Mouse (Mus musculus) fat pad, adult 2 months (tissue): ENCODE results near the gene Notch1.

Experiments
- DNase-seq: peaks from one replicate; pipeline ENCODE4 v3.0.0-alpha.2; 2011; ENCODE audit warnings: low read depth, low spot score; ENCODE audit errors: extremely low read depth

The Notch1 gene

DNA sequence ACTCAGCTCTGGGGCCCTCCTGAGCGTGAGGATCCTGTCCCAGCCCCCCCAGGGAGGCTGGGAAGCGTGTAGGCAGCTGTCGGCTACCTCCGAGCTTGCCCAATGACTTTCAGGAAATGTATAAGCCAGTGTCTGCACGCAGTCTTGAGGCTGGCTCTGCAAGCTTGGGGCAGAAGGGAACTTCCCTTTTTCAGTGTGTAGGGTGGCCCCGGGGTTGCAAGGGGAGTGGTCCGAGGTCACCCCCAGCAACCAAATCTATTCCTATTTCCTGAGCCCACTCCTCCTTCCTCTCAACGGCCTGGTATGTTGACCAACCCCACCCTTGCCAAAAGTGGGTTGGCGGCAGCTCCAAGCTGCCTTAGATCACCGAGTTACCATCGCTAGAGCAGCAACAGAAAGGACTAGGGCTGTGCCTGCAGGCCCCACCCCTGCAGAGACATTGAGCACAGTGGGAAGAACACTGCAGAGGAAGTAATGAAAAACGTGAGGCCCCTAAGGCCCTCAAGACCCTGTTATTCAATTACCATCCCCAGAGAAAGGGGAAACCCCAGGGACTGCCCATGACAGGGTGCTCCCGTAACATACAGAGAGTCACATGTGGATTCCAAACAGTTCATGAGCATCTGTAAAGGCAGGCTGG, 33.1 kb downstream of the Notch1 start:
- no peak for DNase-seq

DNA sequence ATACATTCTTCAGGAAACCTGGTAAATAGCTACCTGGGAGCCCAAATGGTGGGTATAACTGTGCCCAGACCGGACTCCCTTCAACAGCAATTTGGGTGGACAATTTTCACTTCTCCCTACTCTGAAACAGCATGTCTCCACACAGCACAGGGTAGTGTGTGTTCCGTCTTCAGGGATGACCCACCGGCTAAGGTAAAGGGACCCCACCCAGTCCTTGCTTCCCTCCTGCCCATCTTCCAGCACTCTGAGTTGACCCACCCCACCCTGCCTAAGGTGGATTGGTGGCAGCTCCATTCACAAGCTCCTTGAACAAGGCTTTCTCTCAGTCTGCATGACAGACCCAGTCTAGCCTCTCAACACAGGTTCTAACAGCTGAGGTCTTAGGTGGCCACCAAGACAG, 33.6 kb downstream of the Notch1 start:
- no peak for DNase-seq

DNA sequence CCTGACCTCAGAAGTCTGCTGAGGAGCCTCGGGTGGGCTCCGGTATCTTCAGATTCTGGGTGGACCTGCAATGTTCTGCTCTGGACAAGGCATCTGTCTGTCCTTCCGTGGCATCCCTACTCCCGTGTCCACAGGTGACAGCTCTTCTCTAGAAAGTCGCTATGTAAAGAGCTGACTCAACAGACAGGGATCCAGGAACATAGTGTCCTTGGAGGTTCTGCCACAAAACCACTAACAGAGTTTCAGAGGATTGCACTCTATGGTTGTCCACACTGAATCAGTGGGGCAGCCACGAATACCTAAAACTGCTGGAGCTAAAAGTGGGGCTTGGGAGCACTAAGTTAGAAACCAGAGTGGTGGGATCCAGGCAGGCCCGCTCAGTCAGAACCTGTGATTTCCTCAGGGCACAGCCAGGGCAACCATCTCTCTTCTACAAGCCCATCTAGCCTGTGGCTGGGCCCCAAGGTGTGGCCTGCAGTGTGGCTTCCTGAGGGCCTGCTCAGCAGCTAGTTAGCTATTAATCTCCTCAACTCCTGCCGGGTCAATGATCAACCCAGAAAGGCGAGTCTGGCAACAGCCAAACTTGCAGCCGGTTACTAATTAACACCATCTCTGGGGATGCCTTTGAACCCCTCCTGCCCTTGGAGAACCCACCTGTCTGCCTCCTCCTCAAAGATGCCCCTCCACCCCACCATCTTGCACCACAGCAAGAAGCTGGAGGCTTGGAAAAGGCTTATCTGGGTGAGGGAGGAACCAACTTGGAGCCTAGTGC, 34.6 kb downstream of the Notch1 start:
- DNase-seq = no peak

DNA sequence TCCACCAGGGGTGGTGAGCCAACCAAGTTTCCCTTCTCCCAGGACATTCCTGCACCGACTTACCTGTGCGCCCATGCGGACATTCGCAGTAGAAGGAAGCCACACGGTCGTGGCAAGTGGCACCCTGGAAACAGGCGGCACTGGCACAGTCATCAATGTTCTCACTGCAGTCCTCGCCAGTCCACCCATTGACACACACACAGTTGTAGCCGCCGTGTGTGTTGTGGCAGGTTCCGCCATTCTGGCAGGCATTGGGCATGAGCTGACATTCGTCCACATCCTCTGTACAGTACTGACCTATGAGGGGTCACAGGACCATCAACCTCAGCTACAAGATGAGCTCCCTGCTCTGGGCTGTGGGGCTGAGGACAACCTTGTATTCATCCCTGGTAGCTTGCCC, 35.6 kb downstream of the Notch1 start:
- DNase-seq = no peak

DNA sequence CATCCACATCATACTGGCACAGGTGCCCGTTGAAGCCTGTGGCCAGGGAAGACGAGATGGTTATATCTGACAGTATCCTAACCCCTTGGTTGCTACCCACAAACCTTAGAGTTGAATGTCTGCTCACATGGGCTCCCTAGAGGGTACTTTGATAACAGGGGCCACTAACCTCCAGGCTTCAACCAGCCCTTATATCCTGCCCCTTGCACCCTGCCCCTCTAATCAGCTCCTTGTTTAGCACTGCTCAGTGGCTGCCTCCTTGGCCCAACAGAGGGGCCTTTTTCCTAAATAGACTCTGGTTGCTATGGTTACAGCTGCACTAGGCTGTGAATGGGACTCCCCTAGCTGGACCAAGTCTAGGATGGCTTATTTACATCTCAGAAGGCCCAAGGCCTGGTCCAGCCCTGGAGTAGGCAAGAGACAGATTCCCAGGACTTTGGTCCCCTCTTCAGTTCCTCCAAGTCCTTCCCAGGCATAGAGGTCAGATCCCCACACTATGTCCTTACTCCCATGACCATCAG, 37.7 kb downstream of the Notch1 start:
- no peak for DNase-seq

DNA sequence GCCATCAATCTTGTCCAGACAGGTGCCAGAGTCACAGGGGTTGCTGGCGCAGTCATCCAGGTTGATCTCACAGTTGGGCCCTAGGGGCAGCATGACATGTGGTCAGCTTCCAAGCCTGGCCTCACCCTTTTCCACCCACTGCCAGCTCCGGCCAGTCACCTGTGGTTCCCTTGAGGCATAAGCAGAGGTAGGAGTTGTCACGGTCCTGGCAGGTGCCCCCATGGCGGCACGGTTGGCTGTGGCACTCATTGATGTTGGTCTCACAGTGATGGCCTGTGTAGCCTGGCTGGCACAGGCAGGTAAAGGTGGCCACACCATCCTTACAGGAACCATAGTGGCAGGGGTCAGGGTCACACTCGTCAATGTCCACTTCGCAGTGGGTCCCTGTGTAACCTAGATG, 38.6 kb downstream of the Notch1 start:
- no peak for DNase-seq

DNA sequence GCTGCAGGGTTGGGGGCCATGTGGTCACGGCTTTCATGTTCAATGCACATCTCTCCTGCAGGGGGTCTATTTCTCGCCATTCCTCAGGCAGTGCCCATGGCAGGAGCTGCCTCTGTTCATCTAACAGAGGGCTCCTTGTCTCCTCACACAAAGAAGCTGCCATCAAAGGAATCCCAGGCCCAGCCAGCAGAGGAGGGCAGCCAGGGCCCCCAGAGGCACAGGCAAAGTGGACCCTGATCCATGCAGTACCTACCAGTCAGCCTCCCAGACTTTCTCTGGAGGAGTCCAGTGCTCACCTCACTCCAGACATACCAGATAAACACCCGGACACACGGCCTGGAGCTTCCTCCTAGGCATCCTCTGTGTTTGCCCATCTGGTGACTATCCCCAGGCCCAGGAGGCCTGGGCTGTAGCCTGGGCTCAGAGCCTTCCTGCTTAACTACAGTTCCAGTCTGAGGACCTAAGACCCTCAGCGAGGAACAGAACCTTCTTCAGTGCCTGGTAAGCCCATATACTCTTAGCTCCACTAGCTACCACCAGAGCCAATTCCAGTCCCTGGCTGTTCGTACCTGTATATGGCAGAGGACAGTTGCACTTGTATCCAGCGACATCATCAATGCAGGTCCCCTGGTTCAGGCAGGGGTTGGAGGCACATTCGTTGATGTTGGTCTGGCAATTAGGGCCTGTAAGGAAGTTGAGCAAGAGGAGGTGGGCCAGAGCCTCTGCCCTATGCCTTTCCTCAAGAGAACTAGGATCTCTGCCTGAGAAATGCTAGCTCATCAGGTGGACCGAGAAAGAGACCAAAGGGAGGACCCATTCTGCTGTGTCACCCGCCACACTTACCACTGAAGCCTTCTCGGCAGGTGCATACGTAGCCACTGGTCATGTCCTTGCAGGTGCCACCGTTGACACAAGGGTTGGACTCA, 40.7 kb downstream of the Notch1 start:
- no peak for DNase-seq

DNA sequence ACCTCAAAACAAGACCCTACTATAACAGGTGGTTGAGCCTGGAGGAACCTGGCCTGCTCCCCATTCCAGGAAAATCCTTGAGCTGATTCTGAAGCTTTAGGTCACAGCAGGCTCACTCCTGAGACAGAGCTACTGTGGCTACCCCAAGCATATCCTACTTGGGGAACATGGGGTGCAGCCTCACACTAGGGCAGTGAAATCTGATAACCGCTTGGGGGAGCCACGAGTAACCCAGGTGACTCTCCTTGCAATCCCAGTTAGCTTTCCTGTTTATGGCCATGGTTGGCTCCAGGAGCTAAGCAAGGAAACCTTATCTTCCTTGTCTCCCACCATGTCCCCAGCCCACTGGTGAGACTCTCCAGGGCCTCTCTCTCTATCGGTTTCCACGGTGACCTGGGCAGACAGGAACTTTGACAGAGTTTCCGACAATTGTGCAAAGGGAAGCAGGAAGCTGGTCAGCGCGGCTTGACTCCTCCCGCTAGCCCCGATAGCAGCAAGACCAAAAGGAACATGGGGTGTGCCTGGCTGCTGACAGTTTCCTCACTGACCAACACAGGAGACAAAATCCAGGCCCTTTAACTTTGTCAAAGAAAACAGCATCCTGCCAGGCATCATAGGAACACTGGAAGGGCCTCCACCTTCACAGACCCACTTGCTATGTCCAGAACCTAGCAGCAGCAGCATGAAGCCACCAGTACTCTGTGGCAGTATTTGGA, 41.5 kb downstream of the Notch1 start:
- DNase-seq = no peak

DNA sequence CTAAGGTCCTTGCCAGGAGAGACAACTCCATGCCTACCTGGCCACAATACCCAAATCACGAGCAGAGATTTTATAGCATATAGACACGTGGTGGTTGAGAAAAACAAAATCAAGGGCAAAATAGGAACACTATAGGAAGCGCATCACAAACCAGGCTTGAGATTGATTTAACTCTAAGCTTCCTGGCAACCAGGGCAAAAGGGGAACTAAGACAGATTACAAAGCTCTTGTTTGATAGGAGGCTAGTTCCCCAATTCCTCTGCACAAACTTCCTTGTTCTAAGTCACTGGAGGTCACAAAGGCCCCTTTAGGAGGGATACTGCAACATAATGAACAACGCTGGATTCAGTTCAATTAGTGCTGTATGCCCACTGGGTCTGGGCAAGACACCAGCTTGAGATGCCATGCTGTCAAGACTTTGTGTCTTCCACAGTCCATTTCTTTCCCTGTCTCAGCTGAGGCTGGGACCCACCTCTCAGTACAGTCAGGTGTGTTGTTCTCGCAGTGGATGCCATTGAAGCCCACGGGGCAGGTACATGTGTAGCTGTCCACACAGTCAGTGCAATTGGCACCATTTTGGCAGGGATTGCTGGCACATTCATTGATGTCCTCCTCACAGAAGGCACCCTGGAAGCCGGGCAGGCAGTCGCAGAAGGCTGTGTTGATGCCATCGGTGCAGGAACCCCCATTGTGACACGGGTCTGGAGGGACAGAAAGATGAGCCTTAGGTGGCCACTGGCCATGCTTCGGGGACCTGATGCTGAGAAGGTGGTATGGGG, 44.0 kb downstream of the Notch1 start:
- DNase-seq = no peak

DNA sequence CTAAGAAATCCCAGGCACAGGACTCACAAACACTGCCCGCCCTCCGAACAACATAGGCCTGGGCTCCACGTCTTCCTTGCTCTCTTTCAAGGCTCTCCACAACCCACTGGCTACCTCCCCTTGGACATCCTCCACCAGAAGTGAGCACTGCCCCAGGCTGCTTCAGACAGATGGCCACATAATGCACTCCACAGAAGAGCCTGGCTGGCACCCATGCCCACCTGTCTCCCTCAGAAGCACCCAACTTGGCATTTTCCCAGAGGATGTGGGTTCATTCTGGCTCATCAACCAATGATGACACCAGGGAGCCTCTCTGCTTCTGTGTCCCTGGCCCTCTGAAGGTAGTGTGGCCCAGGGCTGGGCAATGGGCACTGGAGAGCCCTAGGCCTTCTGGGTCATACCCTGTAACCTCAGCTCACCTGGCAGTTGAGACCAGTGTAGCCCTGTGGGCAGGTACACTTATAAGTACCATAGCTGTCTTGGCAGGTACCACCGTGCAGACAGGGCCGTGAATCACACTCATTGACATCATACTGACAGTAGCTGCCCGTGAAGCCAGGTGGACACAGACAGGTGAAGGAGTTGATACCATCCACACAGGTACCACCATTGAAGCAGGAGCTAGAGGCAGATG, 44.7 kb downstream of the Notch1 start:
- no peak for DNase-seq

DNA sequence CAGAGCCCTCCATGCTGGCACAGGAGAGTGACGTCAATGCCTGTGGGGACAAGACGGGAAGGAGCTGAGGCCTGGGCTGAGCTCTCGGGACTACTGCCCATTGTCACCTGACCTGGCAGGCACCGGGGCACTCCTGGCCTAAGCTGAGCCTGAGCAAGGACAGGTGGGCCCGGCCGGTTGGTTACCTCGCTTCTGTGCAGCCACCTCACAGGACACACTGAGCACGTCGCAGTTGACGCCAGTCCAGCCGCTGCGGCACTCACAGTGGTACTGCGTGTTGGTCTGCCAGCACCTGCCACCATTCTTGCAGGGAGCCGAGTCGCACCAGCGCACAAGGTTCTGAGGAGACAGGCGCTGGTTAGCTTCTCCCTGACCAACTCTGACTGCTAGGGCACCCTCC, 45.5 kb downstream of the Notch1 start:
- no peak for DNase-seq

DNA sequence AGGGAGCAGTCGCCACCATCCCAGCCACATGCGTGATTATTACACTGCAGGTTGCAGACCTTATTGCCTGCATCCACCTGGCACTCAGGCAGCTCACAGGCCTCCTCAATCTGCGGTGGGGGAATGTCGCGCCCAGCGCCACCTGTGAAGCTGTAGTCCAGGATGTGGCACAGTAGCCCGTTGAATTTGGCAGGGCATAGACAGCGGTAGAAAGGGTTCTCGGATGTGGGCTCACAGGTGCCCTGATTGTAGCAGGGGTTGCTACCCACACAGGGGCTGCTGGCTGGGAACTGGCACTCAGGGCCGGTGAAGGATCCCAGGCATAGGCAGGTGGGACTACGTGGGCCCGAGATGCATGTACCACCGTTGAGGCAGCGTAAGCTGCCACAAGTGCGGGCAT, 48.1 kb downstream of the Notch1 start:
- no peak for DNase-seq

DNA sequence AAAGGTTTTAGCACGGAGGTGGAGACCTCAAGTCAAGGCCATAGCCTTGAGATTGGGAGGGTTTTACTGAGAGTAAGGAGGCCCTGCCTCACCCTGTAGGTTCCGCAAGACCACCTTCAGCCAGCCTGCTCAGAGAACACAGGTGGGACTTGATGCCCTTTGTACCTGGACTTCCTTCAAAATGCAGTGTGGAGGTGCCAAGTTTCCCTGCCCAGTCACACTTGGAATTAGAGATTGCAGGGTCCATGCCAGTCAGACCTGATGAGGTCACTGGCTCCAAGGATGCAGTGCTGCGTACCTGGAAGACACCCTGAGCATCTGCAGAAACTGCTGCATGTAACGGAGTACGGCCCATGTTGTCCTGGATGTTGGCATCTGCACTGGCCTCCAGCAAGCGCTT, 53.1 kb downstream of the Notch1 start:
- DNase-seq = no peak

DNA sequence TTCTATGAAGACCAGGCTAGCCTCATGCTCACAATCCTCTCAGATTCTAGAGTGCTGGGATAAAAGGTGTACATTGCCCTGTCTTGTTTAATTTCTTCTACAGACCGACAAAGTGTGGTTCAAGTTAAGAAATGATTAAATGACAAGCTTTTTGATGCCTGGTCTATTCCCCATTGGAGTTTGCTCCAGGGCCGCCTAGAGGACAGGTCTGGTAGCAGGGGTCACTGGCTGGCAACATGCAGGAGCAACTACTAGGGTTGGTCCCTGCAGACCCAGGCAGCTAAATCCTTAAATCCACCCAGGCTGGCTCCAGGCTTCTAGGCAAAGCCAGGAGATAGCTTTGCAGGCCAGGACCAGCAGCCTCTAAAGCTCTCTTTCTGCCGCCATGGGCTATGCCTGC, 53.5 kb downstream of the Notch1 start:
- no peak for DNase-seq

DNA sequence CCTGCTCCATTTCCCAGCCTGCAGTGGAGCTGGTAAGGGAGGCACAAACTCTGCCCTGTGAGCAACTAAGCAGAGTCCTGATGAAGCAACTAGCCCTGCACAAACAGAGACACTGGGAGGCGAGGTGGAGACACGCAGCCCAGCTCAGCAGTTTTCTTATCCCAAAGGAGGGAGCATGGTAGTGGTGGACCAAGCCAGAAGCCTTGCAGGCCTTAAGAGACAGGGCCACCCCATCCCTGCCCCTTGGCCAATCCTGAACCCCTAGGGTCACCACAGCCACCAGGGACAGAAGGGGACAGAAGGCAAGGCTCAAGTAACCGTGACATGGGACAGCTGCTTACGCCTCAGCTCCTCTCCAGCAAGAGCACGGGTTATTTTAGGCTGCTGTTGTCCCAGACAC, 54.8 kb downstream of the Notch1 start:
- DNase-seq = no peak

DNA sequence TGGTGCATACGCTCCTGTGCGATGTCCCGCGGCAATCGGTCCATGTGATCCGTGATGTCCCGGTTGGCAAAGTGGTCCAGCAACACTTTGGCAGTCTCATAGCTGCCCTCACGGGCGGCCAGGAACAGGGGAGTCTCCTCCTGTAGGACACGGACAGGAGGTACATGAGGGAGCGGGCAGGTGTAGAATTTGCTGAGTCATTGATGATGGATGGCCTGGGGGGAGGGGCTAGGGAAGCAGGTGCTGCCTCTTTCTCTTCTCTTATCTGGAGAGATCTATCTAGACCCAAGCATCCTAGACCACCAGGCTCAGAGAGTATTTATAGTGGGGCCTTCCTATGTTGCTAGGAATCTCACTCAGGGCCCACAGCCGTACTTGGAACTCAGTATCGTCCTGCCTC, 55.6 kb downstream of the Notch1 start:
- DNase-seq = no peak

DNA sequence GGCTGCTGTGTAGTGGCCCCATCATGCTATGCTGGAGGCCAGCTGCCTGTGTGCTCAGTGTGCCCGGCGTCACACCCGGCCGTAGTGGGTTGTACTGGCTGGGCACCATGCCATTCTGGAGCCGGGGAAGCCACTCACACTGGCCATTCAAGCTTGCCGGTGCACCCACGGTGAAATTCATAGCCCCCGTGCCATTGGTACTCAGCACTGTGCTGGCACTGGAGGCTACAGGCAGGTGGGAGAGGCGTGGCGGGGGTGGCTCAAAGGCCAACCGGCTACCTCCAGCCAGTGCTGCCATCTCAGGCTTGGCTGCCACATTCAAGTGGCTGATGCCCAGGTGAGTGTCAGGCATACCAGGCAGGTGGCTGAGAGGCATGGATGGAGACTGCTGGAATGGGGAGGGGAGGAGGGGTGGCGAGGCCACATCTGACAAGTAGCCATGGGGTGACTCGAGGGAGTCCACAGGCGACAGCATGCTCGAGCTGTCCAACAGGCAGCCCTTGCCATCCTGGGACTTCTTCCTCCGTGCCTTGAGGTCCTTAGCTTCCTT, 56.3 kb downstream of the Notch1 start:
- no peak for DNase-seq

DNA sequence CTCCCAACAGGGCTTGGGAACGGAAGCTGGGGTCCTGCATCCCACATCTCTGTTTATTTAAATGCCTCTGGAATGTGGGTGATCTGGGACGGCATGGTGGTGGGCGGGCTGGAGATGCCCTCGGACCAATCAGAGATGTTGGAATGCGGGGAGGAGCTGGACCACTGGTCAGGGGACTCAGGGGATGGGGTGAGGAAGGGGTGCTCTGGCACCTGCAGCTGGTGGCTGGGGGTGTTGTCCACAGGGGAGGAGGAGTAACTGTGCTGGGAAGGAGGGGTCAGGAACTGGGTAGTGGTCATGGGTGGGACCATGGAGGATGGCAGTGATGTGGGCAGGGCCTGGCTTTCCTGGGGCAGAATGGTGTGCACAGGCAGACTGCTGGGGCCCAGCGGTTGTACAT, 57.0 kb downstream of the Notch1 start:
- no peak for DNase-seq

DNA sequence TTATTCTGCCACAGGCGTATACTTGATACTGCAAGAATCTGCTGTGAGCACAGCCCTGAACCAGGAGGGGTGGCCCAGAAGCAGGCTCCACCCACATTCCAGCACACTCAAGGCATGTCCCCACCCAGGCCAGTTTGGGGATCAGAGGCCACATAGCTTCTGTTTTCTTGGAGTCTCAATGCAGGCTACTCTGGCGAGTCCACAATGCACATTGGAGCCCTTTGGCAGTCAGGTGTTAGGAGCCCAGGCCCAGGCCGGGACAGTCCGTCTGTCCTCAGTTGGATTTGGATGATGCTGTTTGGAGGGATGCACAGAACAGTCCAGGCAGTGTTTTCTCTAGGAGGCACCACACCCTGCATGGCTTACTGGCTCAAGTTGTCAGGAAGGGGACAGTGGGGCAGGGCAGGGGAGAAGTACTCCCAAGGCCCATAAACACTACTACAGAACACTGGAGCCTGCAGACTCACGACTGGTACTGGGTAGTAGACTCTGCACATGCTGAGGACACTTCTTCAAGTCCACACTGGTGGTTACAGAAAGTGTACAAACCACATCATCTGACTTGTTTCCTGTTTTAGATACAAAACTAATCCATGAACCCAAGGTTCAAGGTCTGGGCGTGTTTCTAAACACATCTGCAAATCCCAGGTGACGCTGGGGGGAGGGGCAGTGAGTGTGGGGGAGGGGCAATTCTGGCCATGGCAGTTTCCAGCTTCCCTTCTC, 57.9 kb downstream of the Notch1 start:
- DNase-seq = no peak
